Mouse (Mus musculus) C2C12 (cell line): ENCODE data around the gene Odf3l1. TPM values are rescaled to one million over a fixed set of nuclear protein-coding genes. Genes with fewer than 3 reads are reported as not detected.

Experiments used
- H3K27me3 ChIP-seq: one replicate; pipeline ENCODE4 v1.6.1; 2011; ENCODE audit not compliant: control insufficient read depth, insufficient read depth, insufficient read length
- H3K36me3 ChIP-seq: one replicate; pipeline ENCODE4 v1.6.1; 2011; ENCODE audit not compliant: control insufficient read depth, insufficient read depth
- H3K4me3 ChIP-seq: one replicate; pipeline ENCODE4 v1.5.1; 2011; ENCODE audit warnings: mild to moderate bottlenecking, control low read depth; ENCODE audit not compliant: poor library complexity, insufficient read depth, severe bottlenecking
- H3K79me2 ChIP-seq: one replicate; pipeline ENCODE4 v1.6.1; 2011; ENCODE audit not compliant: control insufficient read depth, insufficient read depth
- H3K79me3 ChIP-seq: one replicate; pipeline ENCODE4 v1.6.1; 2011; ENCODE audit warnings: low read depth, control low read depth
- H3ac ChIP-seq: one replicate; pipeline ENCODE3; 2011; ENCODE audit warnings: low read depth; ENCODE audit not compliant: control insufficient read depth, insufficient read length
- CEBPB ChIP-seq: IDR thresholded peaks from one replicate; pipeline ENCODE4 v1.6.1; 2011; ENCODE audit warnings: low read depth, mild to moderate bottlenecking, control low read depth, moderate library complexity
- CTCF ChIP-seq: IDR thresholded peaks from one replicate; pipeline ENCODE4 v1.5.1; 2011; ENCODE audit not compliant: control insufficient read depth, insufficient read depth, insufficient read length
- FOSL1 ChIP-seq: IDR thresholded peaks from one replicate; pipeline ENCODE4 v1.8.0; 2011; ENCODE audit warnings: mild to moderate bottlenecking, low read length; ENCODE audit not compliant: poor library complexity, insufficient read depth, severe bottlenecking
- MAX ChIP-seq: IDR thresholded peaks from one replicate; pipeline ENCODE4 v1.6.1; 2011; ENCODE audit warnings: mild to moderate bottlenecking, control low read depth
- MYOD1 ChIP-seq: IDR thresholded peaks from one replicate; pipeline ENCODE4 v1.6.1; 2011; ENCODE audit warnings: low read depth; ENCODE audit not compliant: control insufficient read depth, insufficient read length
- MYOG ChIP-seq: IDR thresholded peaks from one replicate; pipeline ENCODE4 v1.6.1; 2011; ENCODE audit not compliant: control insufficient read depth, insufficient read length; ENCODE audit errors: extremely low read depth
- USF1 ChIP-seq: IDR thresholded peaks from one replicate; pipeline ENCODE4 v1.6.1; 2011; ENCODE audit warnings: low read depth, mild to moderate bottlenecking, control low read depth, moderate library complexity
- polyA plus RNA-seq: library from polyadenylated mRNA; unstranded; fragments of >200 nt; fragmentation: generic; extraction: Trizol; gene quantifications from one replicate; pipeline ENCODE4 v1.2.1, GENCODE M21; 2012; ENCODE audit warnings: missing spikeins

The Odf3l1 gene
- polyA plus RNA-seq, 1 experiment: 0.04 TPM

- TF ChIP-seq FOSL1: peak; percentile 29
- peak; percentile 68 for TF ChIP-seq MAX
- no peak for TF ChIP-seq CEBPB
- TF ChIP-seq MYOD1: peak; percentile 83
- peak; percentile 76 for TF ChIP-seq USF1
- H3K4me3 ChIP-seq: no peak overlapping the region
- no peak overlapping the region for H3ac ChIP-seq
- no peaks in the 10 kb centered on the region for H3K36me3 ChIP-seq
- no peaks in the 10 kb centered on the region for H3K27me3 ChIP-seq
- peaks cover 51% of the 10 kb centered on the region for H3K79me2 ChIP-seq
- peaks cover 14% of the 10 kb centered on the region for H3K79me3 ChIP-seq
These were observed 6.3 kb upstream of the Odf3l1 start for GRCm38 (mm10) chr9:56870778-56871177.

- Histone ChIP-seq H3K27me3 (no peaks in the 10 kb centered on the region), H3ac (no peak overlapping the region), H3K79me2 (peaks cover 57% of the 10 kb centered on the region), H3K36me3 (no peaks in the 10 kb centered on the region), H3K4me3 (no peak overlapping the region), H3K79me3 (peaks cover 15% of the 10 kb centered on the region)
- TF ChIP-seq CEBPB (no peak), FOSL1 (no peak), MAX (no peak), MYOG (no peak), MYOD1 (no peak), CTCF (no peak), USF1 (no peak)
These were observed 5.1 kb upstream of the Odf3l1 start for GRCm38 (mm10) chr9:56869552-56869951.

DNA sequence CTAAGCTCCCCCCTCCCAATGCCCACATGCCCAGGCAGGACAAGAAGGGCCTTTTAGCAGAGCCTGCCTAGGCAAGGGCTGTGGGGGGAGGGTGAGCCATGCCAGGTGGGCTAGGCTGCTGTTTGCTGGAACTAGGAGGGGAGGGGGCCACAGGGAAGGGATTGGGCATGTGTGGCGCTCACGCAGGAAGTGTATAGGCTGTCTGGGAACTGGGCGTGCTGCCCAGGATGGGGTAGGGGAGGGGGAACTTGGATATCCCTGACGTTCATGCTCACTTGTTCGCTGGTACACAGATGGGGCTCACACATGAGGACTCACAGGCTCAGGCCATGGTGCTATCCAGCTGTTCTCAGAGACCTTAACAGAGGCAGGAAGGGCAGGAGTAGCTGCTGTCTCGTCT is 3.8 kb upstream of the Odf3l1 start:
- H3K79me3 ChIP-seq: peaks cover 15% of the 10 kb centered on the region
- H3K4me3 ChIP-seq: no peak overlapping the region
- H3K36me3 ChIP-seq: no peaks in the 10 kb centered on the region
- H3ac ChIP-seq: peak overlapping the region; percentile 13
- TF ChIP-seq MYOD1: no peak
- TF ChIP-seq FOSL1: no peak
- no peak for TF ChIP-seq USF1
- no peak for TF ChIP-seq CEBPB
- no peak for TF ChIP-seq MYOG
- no peak for TF ChIP-seq MAX
- no peak for TF ChIP-seq CTCF
- no peaks in the 10 kb centered on the region for H3K27me3 ChIP-seq
- peaks cover 57% of the 10 kb centered on the region for H3K79me2 ChIP-seq

- TF ChIP-seq USF1 (no peak), FOSL1 (no peak), MYOG (no peak), CTCF (no peak), CEBPB (no peak), MAX (no peak), MYOD1 (no peak)
- H3K79me2 ChIP-seq: peaks cover 49% of the 10 kb centered on the region
- peaks cover 15% of the 10 kb centered on the region for H3K79me3 ChIP-seq
- H3ac ChIP-seq: peak overlapping the region; percentile 90
- no peaks in the 10 kb centered on the region for H3K27me3 ChIP-seq
- H3K4me3 ChIP-seq: peak overlapping the region; percentile 39
- H3K36me3 ChIP-seq: no peaks in the 10 kb centered on the region
These were observed 2.0 kb upstream of the Odf3l1 start for GRCm38 (mm10) chr9:56866430-56866829.

DNA sequence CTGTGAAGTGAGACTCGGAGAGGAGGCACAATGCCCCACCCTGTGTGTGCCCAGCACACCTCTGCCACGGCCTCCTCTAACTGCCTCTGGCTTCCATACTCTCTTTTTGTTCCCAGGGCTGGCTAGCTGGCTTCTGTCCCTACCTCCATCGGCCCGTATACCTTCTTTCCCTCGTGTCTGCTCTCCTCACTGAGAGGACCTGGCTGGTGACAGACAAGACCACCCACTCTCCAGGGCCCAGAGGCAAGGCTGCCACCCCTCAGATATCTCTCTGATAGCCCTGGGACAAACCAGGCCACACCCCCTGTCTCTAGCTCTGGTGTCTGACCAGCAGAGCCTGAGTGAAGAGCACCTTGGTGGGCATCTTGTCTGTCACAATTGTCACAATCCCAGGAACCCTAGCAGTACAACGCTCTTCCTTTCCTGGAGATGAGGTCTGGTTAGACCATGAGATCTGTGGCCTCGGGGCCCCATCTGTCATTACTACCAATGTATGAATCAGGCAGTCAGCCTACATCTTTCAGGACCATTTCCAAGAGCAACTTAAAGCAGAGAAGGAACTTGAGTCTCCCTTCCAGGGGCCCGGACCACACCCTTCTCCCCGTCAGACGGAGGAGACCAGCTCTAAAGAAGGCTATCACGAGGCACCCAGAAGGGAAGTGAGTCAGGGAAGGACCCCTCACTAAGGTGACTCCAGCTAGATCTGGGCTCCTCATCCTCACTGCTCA is 1.4 kb upstream of the Odf3l1 start:
- H3ac ChIP-seq: peak overlapping the region; percentile 90
- TF ChIP-seq CEBPB: no peak
- TF ChIP-seq FOSL1: no peak
- no peak for TF ChIP-seq MYOG
- TF ChIP-seq MAX: no peak
- TF ChIP-seq USF1: no peak
- no peak for TF ChIP-seq MYOD1
- TF ChIP-seq CTCF: no peak
- no peaks in the 10 kb centered on the region for H3K36me3 ChIP-seq
- H3K79me3 ChIP-seq: peaks cover 15% of the 10 kb centered on the region
- H3K4me3 ChIP-seq: peak overlapping the region; percentile 39
- no peaks in the 10 kb centered on the region for H3K27me3 ChIP-seq
- peaks cover 49% of the 10 kb centered on the region for H3K79me2 ChIP-seq

DNA sequence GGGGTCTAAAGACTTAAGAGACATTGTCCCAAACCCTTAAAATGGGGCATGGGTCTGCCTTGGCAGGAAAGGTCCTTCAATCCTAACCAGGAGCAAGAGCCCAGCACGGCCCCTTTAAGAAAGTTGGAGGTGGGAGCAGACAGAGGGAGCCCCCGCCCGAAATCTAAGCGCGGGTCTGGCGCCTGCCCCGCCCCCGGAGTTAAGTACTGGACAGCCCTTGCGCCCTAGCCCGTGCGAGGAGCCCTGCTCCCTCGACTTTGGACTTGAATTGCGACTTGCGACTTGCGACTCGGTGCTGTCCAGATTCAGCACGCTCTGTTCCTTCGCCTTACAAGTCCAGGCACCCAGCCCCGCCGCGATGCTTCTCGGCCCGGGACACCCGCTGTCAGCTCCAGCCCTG is 353 bp upstream of the Odf3l1 start, which contains the start of gene Cspg4:
TSS of gene Cspg4 (plus strand) at position 202 of the 400 bp plus-strand sequence.
- no peaks in the 10 kb centered on the region for H3K27me3 ChIP-seq
- peaks cover 46% of the 10 kb centered on the region for H3K79me2 ChIP-seq
- H3K79me3 ChIP-seq: peaks cover 15% of the 10 kb centered on the region
- no peaks in the 10 kb centered on the region for H3K36me3 ChIP-seq
- H3K4me3 ChIP-seq: peak within 1 kb of the TSS; percentile 39
- no peak for TF ChIP-seq CTCF
- TF ChIP-seq CEBPB: no peak
- no peak for TF ChIP-seq USF1
- no peak for TF ChIP-seq FOSL1
- TF ChIP-seq MAX: no peak
- TF ChIP-seq MYOG: no peak
- no peak for TF ChIP-seq MYOD1
- peak within 1 kb of the TSS; percentile 90 for H3ac ChIP-seq
